Mouse (Mus musculus) urinary bladder, postnatal 10 days (tissue): Measurements from ENCODE around the gene Serinc5.
"Not testable (repeated sequence)": the region's sequence is repeated elsewhere in the genome, so short reads cannot be mapped to it uniquely, and the experiment has no call there.

Experiments used
- DNase-seq: peaks from one replicate; pipeline ENCODE4 v3.0.0; 2022; ENCODE audit warnings: low spot score

Gene Serinc5

GRCm38 (mm10) chr13:92665008-92665407 lies 54.1 kb downstream of the Serinc5 start:
- DNase-seq: no peak

DNA sequence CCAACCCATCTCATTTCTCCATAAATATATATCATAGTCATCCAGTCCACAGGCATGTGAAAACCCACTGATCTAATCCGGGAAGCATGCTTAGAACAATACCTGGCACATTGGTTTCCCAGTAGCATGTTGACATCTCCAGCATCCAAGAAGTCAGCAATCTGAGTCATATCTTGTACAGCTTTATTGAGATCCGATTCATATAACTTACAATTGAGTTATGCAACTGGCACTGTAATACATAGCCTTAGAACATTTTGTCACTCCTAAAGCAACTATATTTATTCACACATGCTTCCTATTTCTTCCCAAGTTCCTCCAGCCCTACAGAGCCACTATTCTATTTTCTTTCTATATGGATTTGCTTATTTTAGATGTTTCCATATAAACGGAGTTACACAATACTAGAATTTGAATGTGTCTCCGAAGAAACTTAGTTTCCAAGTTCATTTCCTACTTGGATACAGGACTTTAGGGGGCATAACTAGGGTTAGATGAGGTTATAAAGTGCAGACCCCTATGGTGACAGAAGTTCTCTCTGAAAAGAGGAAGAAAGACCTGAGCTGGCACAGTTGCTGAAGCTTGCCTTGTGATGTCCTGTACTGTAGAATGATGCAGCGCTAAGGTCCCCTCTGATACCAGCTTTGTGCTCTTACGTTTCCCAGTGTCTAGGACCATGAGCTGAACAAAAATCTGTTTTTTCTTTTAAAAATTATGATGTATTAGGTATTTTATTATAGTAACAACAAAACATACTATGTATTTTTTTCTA lies 57.5 kb downstream of the Serinc5 start:
- no peak for DNase-seq

GRCm38 (mm10) chr13:92671727-92672126 lies 60.8 kb downstream of the Serinc5 start:
- no peak for DNase-seq

GRCm38 (mm10) chr13:92674676-92675075 lies 63.8 kb downstream of the Serinc5 start:
- DNase-seq: no peak

GRCm38 (mm10) chr13:92675308-92675707 lies 64.4 kb downstream of the Serinc5 start:
- DNase-seq: no peak

GRCm38 (mm10) chr13:92675897-92676584 lies 65.2 kb downstream of the Serinc5 start:
- DNase-seq: no peak

GRCm38 (mm10) chr13:92677656-92678055 lies 66.8 kb downstream of the Serinc5 start:
- no peak for DNase-seq

DNA sequence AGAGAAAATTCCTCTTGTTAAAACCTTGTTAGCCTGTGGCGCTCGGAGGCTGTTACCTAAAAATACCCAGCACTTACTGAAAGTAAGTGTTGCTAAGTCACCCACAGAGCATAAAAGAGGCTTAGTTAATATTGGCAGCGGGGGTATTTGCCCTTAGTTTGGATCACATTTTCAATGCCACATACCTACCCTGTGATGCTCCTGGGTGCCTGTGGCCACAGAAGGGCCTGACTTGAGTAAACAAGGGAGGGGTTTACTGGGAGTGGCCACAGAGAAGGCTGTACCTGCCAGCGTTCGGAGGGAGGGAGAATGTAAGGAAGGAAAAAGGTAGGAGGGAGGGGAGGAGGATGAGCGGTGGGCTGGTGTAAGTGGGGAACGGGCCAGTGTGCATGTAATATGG lies 68.8 kb downstream of the Serinc5 start:
- no peak for DNase-seq

GRCm38 (mm10) chr13:92681541-92681940 lies 70.7 kb downstream of the Serinc5 start:
- no peak for DNase-seq

DNA sequence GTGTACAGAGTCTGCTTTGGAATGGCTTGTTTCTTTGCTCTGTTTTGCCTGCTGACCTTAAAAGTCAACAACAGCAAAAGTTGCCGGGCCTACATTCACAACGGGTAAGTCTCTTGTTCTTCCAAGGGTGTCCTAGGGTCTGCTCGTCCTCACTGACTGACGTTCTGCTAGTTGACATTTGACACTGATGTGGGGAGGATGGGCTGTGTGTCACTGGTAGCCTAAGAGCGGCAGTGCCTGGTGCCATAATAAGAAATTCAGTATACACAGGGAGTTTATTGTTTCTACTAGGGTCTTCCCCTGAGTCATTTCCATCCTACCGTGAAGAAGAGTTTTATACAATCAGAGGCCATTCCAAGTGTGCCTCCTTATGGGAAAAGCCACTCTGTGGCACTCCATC lies 71.9 kb downstream of the Serinc5 start:
- no peak for DNase-seq

DNA sequence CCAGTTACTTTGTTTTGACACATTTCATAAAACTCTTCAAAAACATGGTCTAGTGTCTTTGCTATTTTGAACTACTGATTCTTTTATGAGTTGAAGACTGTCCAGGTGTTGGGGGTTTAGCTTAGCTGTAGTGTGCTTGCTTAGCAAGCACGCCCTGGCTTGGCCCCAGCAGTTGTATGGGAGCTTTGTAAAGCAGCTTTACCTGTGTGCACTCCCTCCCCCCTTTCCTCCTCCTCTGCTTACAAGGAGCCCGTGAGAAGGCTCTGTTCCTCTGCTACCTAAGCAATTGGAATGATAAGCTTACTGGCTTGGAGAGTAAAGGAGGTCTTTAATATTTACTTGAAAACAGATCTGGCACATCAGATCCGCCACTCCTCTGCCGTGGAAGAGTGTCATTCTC lies 72.6 kb downstream of the Serinc5 start:
- DNase-seq: no peak

DNA sequence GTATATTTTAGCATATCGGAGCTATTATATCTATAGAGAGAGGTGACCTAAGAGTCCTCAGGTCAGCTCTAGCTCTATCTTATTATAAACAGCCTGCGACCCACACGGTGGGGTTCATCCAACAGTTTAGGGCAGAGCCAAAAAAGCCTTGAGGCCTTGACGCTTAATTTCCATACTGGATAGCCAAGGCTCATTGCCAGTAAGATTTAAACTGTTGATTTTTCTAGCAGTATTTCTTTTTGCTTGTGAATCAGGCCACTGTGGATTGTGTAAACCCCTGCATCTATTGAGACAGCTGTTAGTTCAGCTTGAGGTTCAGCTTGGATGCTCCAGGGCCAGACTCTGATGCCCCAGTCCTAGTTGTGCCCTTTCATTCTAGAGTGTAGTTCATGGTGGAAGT lies 73.4 kb downstream of the Serinc5 start:
- DNase-seq: no peak

GRCm38 (mm10) chr13:92685273-92685672 lies 74.4 kb downstream of the Serinc5 start:
- DNase-seq: no peak

DNA sequence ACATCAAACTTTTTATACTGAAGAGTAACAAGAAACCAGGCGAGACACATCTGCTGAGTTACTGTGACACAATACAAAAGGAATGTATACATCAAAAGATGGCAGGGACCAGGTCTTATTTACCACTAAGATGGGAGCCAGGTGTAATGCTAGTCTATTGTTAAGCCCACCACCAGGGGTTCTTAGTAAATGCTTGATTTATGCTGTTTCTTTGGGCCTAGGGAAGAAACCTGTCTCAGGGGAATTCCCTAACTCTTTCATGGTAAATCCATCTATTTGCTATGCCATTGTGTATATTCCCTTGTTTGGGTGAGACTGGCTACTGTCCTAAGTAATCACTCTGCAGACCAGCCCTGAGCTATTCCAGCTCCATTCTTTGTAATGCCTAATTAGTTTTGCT lies 76.3 kb downstream of the Serinc5 start:
- DNase-seq: not testable (repeated sequence)

DNA sequence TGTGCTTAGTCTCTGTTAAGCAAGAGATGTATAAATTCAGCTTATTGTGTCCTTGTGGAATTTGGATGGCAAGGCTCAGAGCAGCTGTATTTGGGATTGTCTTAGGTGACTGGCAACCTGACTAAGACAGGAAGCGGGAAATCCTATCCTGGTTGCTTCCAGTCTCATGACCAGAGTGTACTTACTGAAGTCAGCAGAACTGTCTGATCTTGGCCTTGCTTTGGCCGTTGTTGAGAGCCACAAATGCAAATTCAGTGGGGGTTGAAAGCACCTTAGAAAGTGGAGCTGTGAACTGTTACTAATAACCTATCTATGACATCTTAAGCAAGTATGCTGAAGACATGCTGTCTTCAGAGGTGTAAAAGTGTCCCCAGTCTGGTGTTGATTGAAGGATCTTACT lies 78.2 kb downstream of the Serinc5 start:
- DNase-seq: no peak

- DNase-seq: no peak
Observed at GRCm38 (mm10) chr13:92693866-92694550, 83.1 kb downstream of the Serinc5 start.

GRCm38 (mm10) chr13:92696491-92696939 lies 85.6 kb downstream of the Serinc5 start:
- no peak for DNase-seq

- DNase-seq: no peak
Observed at GRCm38 (mm10) chr13:92697141-92697540, 86.2 kb downstream of the Serinc5 start.

GRCm38 (mm10) chr13:92698781-92699180 lies 87.9 kb downstream of the Serinc5 start:
- no peak for DNase-seq

- DNase-seq: no peak
Observed at GRCm38 (mm10) chr13:92699395-92699794, 88.5 kb downstream of the Serinc5 start.

- DNase-seq: no peak
Observed at GRCm38 (mm10) chr13:92702035-92702434, 91.1 kb downstream of the Serinc5 start.

- DNase-seq: no peak
Observed at GRCm38 (mm10) chr13:92703241-92704027, 92.5 kb downstream of the Serinc5 start.
